Mouse (Mus musculus) cerebellum, adult 2 months (tissue): ENCODE results near the gene Mfsd6.

ENCODE experiments used
- CTCF ChIP-seq: fragments of 200-500 bp; IDR thresholded peaks from 2 replicates; pipeline ENCODE4 v1.5.1; 2011; ENCODE audit warnings: low read depth, mild to moderate bottlenecking, control low read depth, low read length, moderate library complexity, borderline replicate concordance; ENCODE audit not compliant: insufficient read depth
- POLR2A ChIP-seq: fragments of 200-500 bp; IDR thresholded peaks from 2 replicates; pipeline ENCODE4 v1.6.1; 2011; ENCODE audit warnings: low read length, control low read depth, borderline replicate concordance; ENCODE audit not compliant: insufficient read depth

DNA sequence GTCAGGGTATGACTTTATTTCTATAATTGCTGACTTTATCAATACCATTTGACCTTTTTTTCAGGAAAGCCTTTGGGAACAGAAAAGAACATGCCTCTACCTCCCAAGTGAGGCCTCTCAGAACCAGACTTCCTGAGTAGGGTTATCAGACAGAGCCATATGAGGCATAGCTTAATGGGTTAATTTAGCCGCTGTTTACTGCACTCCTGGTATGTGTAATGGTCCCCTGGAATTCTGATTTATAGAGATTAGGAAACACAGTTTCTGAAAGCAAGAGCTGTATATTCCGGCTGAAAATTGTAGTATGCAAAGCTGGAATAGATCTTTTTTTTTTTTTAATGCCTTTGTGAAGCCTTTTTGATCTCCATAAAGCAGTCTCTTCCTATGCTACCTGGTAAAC lies 67.0 kb downstream of the Mfsd6 start:
- TF ChIP-seq POLR2A (no peak), CTCF (no peak)
